Mouse (Mus musculus): ENCODE data around the gene Cdc42se2.

GRCm38 (mm10) chr11:54777387-54778130 is 9.9 kb downstream of the Cdc42se2 start:
- no peak for TF ChIP-seq CTCF (IDR thresholded peaks at IDR 0.05; ENCODE audit: borderline replicate concordance, extremely low read depth, insufficient read depth, insufficient read length)
- no peak for TF ChIP-seq POLR2A (IDR thresholded peaks at IDR 0.05; ENCODE audit: borderline replicate concordance, extremely low read depth, insufficient read depth, insufficient read length, poor library complexity, severe bottlenecking)

All from brain, embryonic 14.5 days (tissue).